Mouse (Mus musculus): ENCODE measurements at regions not wholly inside any gene's neighbourhood (a gene's known extent, or its start where the extent isn't known, plus 50 kb on each side); places are given as distances from the start of the nearest gene placed in this dataset.

GRCm38 (mm10) chr19:14806787-14807186 lies 208.9 kb upstream of the Tle4 start:
- Histone ChIP-seq H3K36me3 (ENCODE audit: control insufficient read depth, insufficient read depth, low read length) (no peaks in the 10 kb centered on the region), H3K4me2 (replicated peaks; ENCODE audit: low read depth, low read length) (no peak overlapping the region), H3K4me1 (ENCODE audit: control insufficient read depth, insufficient read depth, low read length) (no peaks in the 10 kb centered on the region), H3K27ac (ENCODE audit: low read depth, low read length) (no peak overlapping the region), H3K4me3 (ENCODE audit: low read length) (no peak overlapping the region), H3K9me3 (ENCODE audit: control insufficient read depth, low read length) (no peaks in the 10 kb centered on the region), H3K9ac (ENCODE audit: low read depth, low read length) (no peak overlapping the region), H3K27me3 (ENCODE audit: control insufficient read depth, insufficient read depth, low read length) (0 out of 2 replicates have a peak, but pooled peaks cover 5% of the 10 kb centered on the region)
- 68% methylated on average over 6 of the region's 6 CpGs for WGBS
- no peak for ATAC-seq (ENCODE audit: low FRiP score, low TSS enrichment)

- no peak overlapping the region for H3K9ac ChIP-seq (ENCODE audit: low read depth, low read length)
- H3K36me3 ChIP-seq (ENCODE audit: control insufficient read depth, insufficient read depth, low read length), result no peaks in the 10 kb centered on the region
- H3K4me2 ChIP-seq (replicated peaks; ENCODE audit: low read depth, low read length), result no peak overlapping the region
- ATAC-seq (ENCODE audit: low FRiP score, low TSS enrichment), result no peak
- H3K4me3 ChIP-seq (ENCODE audit: low read length), result no peak overlapping the region
- 0 out of 2 replicates have a peak, but pooled peaks cover 5% of the 10 kb centered on the region for H3K27me3 ChIP-seq (ENCODE audit: control insufficient read depth, insufficient read depth, low read length)
- WGBS, result 17% methylated on average over 5 of the region's 5 CpGs
- no peaks in the 10 kb centered on the region for H3K9me3 ChIP-seq (ENCODE audit: control insufficient read depth, low read length)
- H3K4me1 ChIP-seq (ENCODE audit: control insufficient read depth, insufficient read depth, low read length), result no peaks in the 10 kb centered on the region
- H3K27ac ChIP-seq (ENCODE audit: low read depth, low read length), result no peak overlapping the region
Measured at GRCm38 (mm10) chr19:14802909-14803650, 205.2 kb upstream of the Tle4 start.

GRCm38 (mm10) chr19:14801669-14802068 lies 203.8 kb upstream of the Tle4 start:
- no peak for ATAC-seq (ENCODE audit: low FRiP score, low TSS enrichment)
- no peak overlapping the region for H3K4me2 ChIP-seq (replicated peaks; ENCODE audit: low read depth, low read length)
- no peak overlapping the region for H3K9ac ChIP-seq (ENCODE audit: low read depth, low read length)
- no peak overlapping the region for H3K27ac ChIP-seq (ENCODE audit: low read depth, low read length)
- H3K9me3 ChIP-seq (ENCODE audit: control insufficient read depth, low read length), result no peaks in the 10 kb centered on the region
- 87% methylated on average over 8 of the region's 8 CpGs for WGBS
- no peaks in the 10 kb centered on the region for H3K4me1 ChIP-seq (ENCODE audit: control insufficient read depth, insufficient read depth, low read length)
- H3K27me3 ChIP-seq (ENCODE audit: control insufficient read depth, insufficient read depth, low read length), result 0 out of 2 replicates have a peak, but pooled peaks cover 5% of the 10 kb centered on the region
- no peak overlapping the region for H3K4me3 ChIP-seq (ENCODE audit: low read length)
- no peaks in the 10 kb centered on the region for H3K36me3 ChIP-seq (ENCODE audit: control insufficient read depth, insufficient read depth, low read length)

GRCm38 (mm10) chr19:14799002-14799401 lies 201.2 kb upstream of the Tle4 start:
- no peak overlapping the region for H3K9ac ChIP-seq (ENCODE audit: low read depth, low read length)
- no peaks in the 10 kb centered on the region for H3K36me3 ChIP-seq (ENCODE audit: control insufficient read depth, insufficient read depth, low read length)
- ATAC-seq (ENCODE audit: low FRiP score, low TSS enrichment), result no peak
- no peak overlapping the region for H3K4me2 ChIP-seq (replicated peaks; ENCODE audit: low read depth, low read length)
- 84% methylated on average over 6 of the region's 6 CpGs for WGBS
- H3K27me3 ChIP-seq (ENCODE audit: control insufficient read depth, insufficient read depth, low read length), result no peaks in the 10 kb centered on the region
- no peak overlapping the region for H3K27ac ChIP-seq (ENCODE audit: low read depth, low read length)
- no peaks in the 10 kb centered on the region for H3K4me1 ChIP-seq (ENCODE audit: control insufficient read depth, insufficient read depth, low read length)
- no peaks in the 10 kb centered on the region for H3K9me3 ChIP-seq (ENCODE audit: control insufficient read depth, low read length)
- no peak overlapping the region for H3K4me3 ChIP-seq (ENCODE audit: low read length)

GRCm38 (mm10) chr19:14798417-14798816 lies 200.6 kb upstream of the Tle4 start:
- no peaks in the 10 kb centered on the region for H3K4me1 ChIP-seq (ENCODE audit: control insufficient read depth, insufficient read depth, low read length)
- no peaks in the 10 kb centered on the region for H3K36me3 ChIP-seq (ENCODE audit: control insufficient read depth, insufficient read depth, low read length)
- no peak overlapping the region for H3K9ac ChIP-seq (ENCODE audit: low read depth, low read length)
- H3K9me3 ChIP-seq (ENCODE audit: control insufficient read depth, low read length), result no peaks in the 10 kb centered on the region
- no peak for ATAC-seq (ENCODE audit: low FRiP score, low TSS enrichment)
- 0 out of 2 replicates have a peak, but pooled peaks cover 2% of the 10 kb centered on the region for H3K27me3 ChIP-seq (ENCODE audit: control insufficient read depth, insufficient read depth, low read length)
- WGBS, result 92% methylated on average over 7 of the region's 7 CpGs
- H3K4me2 ChIP-seq (replicated peaks; ENCODE audit: low read depth, low read length), result no peak overlapping the region
- no peak overlapping the region for H3K27ac ChIP-seq (ENCODE audit: low read depth, low read length)
- no peak overlapping the region for H3K4me3 ChIP-seq (ENCODE audit: low read length)

GRCm38 (mm10) chr19:14795910-14796309 lies 198.1 kb upstream of the Tle4 start:
- 88% methylated on average over 5 of the region's 5 CpGs for WGBS
- no peak overlapping the region for H3K4me2 ChIP-seq (replicated peaks; ENCODE audit: low read depth, low read length)
- H3K4me3 ChIP-seq (ENCODE audit: low read length), result no peak overlapping the region
- no peak overlapping the region for H3K27ac ChIP-seq (ENCODE audit: low read depth, low read length)
- H3K9me3 ChIP-seq (ENCODE audit: control insufficient read depth, low read length), result no peaks in the 10 kb centered on the region
- no peak for ATAC-seq (ENCODE audit: low FRiP score, low TSS enrichment)
- H3K9ac ChIP-seq (ENCODE audit: low read depth, low read length), result no peak overlapping the region
- no peaks in the 10 kb centered on the region for H3K36me3 ChIP-seq (ENCODE audit: control insufficient read depth, insufficient read depth, low read length)
- H3K4me1 ChIP-seq (ENCODE audit: control insufficient read depth, insufficient read depth, low read length), result no peaks in the 10 kb centered on the region
- 0 out of 2 replicates have a peak, but pooled peaks cover 2% of the 10 kb centered on the region for H3K27me3 ChIP-seq (ENCODE audit: control insufficient read depth, insufficient read depth, low read length)

DNA sequence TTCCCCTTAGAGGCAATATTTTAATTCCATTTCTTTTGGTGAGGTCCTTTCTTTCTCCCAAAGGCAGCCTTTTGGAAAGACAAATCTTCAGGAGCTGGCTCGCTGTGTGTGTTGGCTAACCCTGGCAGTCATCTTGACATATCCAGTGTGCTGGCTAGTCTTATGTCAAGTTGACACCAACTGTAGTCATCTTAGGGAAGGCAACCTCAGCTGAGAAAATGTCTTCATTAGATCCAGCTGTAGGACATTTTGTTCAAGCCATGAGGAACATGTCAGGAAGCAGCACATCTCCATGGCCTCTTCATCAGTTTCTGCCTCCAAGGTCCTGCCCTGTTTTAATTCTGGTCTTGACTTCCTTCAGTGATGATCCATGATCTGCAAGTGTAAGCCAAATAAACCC lies 192.1 kb upstream of the Tle4 start:
- no peak overlapping the region for H3K9ac ChIP-seq (ENCODE audit: low read depth, low read length)
- H3K4me3 ChIP-seq (ENCODE audit: low read length), result no peak overlapping the region
- no peak overlapping the region for H3K27ac ChIP-seq (ENCODE audit: low read depth, low read length)
- 87% methylated on average over 1 of the region's 1 CpGs for WGBS
- ATAC-seq (ENCODE audit: low FRiP score, low TSS enrichment), result no peak
- no peaks in the 10 kb centered on the region for H3K36me3 ChIP-seq (ENCODE audit: control insufficient read depth, insufficient read depth, low read length)
- H3K27me3 ChIP-seq (ENCODE audit: control insufficient read depth, insufficient read depth, low read length), result 0 out of 2 replicates have a peak, but pooled peaks cover 10% of the 10 kb centered on the region
- no peaks in the 10 kb centered on the region for H3K4me1 ChIP-seq (ENCODE audit: control insufficient read depth, insufficient read depth, low read length)
- no peaks in the 10 kb centered on the region for H3K9me3 ChIP-seq (ENCODE audit: control insufficient read depth, low read length)
- H3K4me2 ChIP-seq (replicated peaks; ENCODE audit: low read depth, low read length), result no peak overlapping the region

GRCm38 (mm10) chr19:14788630-14789029 lies 190.8 kb upstream of the Tle4 start:
- no peak overlapping the region for H3K4me3 ChIP-seq (ENCODE audit: low read length)
- no peak overlapping the region for H3K27ac ChIP-seq (ENCODE audit: low read depth, low read length)
- no peaks in the 10 kb centered on the region for H3K9me3 ChIP-seq (ENCODE audit: control insufficient read depth, low read length)
- H3K9ac ChIP-seq (ENCODE audit: low read depth, low read length), result no peak overlapping the region
- H3K27me3 ChIP-seq (ENCODE audit: control insufficient read depth, insufficient read depth, low read length), result peaks cover 8% of the 10 kb centered on the region; the same call in 1 of the 2 replicates
- WGBS, result 89% methylated on average over 4 of the region's 4 CpGs
- H3K4me1 ChIP-seq (ENCODE audit: control insufficient read depth, insufficient read depth, low read length), result no peaks in the 10 kb centered on the region
- no peak overlapping the region for H3K4me2 ChIP-seq (replicated peaks; ENCODE audit: low read depth, low read length)
- ATAC-seq (ENCODE audit: low FRiP score, low TSS enrichment), result no peak
- H3K36me3 ChIP-seq (ENCODE audit: control insufficient read depth, insufficient read depth, low read length), result no peaks in the 10 kb centered on the region

DNA sequence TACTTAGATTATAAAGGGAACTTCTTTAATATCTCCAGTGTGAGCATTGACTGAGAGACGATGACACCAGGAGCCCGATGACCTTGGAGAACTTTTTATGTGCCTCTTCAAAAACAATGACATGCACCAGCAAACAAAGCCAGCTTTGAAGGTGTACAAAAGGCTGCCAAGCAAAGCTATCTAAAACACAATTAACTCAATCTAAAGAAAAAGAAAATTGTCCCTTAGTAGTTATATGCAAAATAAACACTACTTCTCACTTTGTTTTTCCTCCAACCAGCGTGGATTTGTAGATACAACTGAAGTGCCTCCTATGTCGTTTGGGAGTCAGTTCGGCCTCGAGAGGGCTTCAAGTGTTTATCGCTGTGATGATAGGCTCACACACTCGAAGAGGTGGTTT lies 189.0 kb upstream of the Tle4 start:
- 45% methylated on average over 8 of the region's 8 CpGs for WGBS
- Histone ChIP-seq H3K4me3 (ENCODE audit: low read length) (no peak overlapping the region), H3K9me3 (ENCODE audit: control insufficient read depth, low read length) (no peaks in the 10 kb centered on the region), H3K4me2 (replicated peaks; ENCODE audit: low read depth, low read length) (no peak overlapping the region), H3K9ac (ENCODE audit: low read depth, low read length) (no peak overlapping the region), H3K27me3 (ENCODE audit: control insufficient read depth, insufficient read depth, low read length) (peaks cover 8% of the 10 kb centered on the region; the same call in 1 of the 2 replicates), H3K36me3 (ENCODE audit: control insufficient read depth, insufficient read depth, low read length) (no peaks in the 10 kb centered on the region), H3K27ac (ENCODE audit: low read depth, low read length) (no peak overlapping the region), H3K4me1 (ENCODE audit: control insufficient read depth, insufficient read depth, low read length) (no peaks in the 10 kb centered on the region)
- no peak for ATAC-seq (ENCODE audit: low FRiP score, low TSS enrichment)
